Mouse (Mus musculus) neutrophil, adult 5-6 weeks (primary cell): ENCODE data around the gene Ren1. TPM values are rescaled to one million over a fixed set of nuclear protein-coding genes. Genes with fewer than 3 reads are reported as not detected.
"Not testable (repeated sequence)": the region's sequence is repeated elsewhere in the genome, so short reads cannot be mapped to it uniquely, and the experiment has no call there.

Source experiments
- ATAC-seq: fragments of 151-379, 151-347 bp; 2 replicates; pipeline ENCODE4 v1.8.0; 2017; ENCODE audit warnings: mild to moderate bottlenecking, moderate TSS enrichment; ENCODE audit not compliant: insufficient number of reproducible peaks, poor library complexity, low FRiP score, severe bottlenecking; ENCODE audit errors: extremely low read depth
- total RNA-seq: library from RNA; stranded (forward); fragments of 200-1000 nt; gene quantifications from 2 replicates; pipeline ENCODE4 v1.2.3, GENCODE M21; 2017

Ren1 gene
- total RNA-seq, 1 experiment from 2014 or later = not detected

- no peak for ATAC-seq
Measured at GRCm38 (mm10) chr1:133332656-133333430, 17.5 kb upstream of the Ren1 start.

GRCm38 (mm10) chr1:133333937-133334336 lies 16.4 kb upstream of the Ren1 start:
- ATAC-seq = no peak

- not testable (repeated sequence) for ATAC-seq
Measured at GRCm38 (mm10) chr1:133340403-133340802, 9.9 kb upstream of the Ren1 start.

GRCm38 (mm10) chr1:133344357-133344756 lies 6.0 kb upstream of the Ren1 start:
- no peak for ATAC-seq

DNA sequence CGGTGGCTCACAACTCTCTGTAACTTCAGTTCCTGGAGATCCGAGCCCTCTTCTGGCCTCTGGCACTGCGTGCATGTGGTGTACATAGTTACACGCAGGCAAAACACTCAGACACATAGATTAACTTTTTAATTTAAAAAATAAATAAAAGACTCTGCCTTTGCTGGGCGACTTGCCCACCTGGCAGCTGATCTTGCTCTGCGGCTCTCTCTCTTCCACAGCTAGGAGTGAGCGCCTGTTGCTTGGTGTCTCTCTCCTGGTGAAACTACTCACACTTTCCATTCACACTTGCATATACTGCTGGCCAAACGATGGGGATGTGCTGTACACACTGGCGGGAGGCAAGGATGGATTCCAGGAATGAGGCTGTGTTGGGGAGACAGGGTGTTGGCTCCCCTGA lies 3.8 kb upstream of the Ren1 start:
- no peak for ATAC-seq

DNA sequence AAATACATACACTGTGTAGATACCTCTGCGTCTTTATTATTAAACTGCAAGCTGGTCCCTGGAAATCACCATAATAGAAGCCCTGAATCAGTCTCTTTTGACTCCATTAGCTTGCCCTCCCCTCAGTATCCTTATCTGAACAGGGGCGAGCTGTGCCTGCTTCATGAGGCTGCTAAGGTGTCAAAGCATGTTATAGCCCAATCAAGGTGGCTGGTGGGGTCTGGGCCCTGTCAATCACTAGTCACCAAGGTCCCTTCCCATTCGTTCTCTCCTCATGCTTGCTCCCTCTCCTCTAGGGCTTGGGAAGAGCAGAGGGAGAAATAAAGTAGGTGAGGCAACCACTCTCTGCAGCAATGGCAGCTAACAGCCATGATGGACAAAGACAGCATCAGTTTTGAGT lies 3.1 kb upstream of the Ren1 start:
- ATAC-seq = no peak

DNA sequence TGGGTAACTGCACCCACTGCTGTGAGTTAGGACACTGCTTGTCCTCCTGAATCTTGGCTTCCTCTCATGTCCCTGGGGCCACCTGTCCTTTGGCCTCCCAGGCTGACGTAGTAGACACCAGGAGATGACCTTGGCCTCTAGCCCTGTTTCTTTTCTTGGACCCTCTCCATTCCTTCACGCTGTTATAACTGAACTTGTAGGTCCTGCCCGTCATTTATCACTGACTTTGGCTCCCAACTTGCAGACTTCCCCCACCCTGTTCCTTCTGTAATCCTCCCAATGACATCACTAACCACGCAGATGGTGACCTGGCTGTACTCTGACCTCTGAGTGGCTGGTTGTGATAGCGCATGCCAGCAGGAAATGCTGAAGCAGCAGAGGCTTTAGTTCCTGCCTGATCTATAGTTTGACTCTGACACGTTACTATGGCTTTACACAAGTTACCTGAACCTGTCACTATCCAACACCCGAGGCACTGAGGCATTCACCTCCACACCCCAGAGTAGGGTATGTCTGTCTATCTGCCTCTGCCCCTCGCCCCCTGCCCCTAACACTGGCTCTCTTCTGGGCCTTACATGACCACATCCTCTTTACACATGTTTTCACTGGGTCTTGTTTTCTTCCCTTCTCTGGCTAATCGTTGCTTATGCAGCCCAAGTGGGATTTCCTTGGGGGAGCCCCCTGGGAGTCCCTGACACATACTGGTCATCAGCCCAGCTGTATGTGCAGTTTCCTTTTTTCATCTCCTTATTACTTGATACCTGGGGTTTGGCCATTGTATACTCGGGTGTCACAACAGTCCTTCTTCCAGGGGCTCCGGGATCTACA lies 2.4 kb upstream of the Ren1 start:
- peak; percentile 69 for ATAC-seq

DNA sequence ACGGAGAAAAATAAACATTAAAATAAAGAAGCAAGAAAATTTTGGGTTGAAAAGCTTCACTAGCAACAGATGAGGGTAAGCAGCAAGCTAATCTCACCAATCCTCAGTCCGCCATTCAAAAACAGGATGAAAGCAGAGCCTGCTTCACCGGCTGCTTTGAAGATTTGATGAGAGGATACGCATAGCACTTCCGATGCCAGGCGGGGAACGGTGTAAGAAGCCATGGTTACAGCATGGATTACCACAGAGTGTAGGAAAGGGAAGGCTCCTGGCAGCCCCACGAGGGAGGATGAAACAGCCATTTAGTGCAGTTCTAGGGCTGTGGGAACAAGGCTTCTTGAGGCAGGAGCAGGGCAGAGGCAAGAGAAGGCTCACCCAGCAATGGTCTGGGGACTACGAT lies 1.5 kb downstream of the Ren1 start:
- ATAC-seq = no peak

GRCm38 (mm10) chr1:133353371-133353809 lies 3.1 kb downstream of the Ren1 start:
- ATAC-seq = peak; percentile 71

GRCm38 (mm10) chr1:133355469-133355868 lies 5.2 kb downstream of the Ren1 start:
- ATAC-seq = no peak

- ATAC-seq = no peak
Measured at GRCm38 (mm10) chr1:133355912-133356311, 5.6 kb downstream of the Ren1 start.

DNA sequence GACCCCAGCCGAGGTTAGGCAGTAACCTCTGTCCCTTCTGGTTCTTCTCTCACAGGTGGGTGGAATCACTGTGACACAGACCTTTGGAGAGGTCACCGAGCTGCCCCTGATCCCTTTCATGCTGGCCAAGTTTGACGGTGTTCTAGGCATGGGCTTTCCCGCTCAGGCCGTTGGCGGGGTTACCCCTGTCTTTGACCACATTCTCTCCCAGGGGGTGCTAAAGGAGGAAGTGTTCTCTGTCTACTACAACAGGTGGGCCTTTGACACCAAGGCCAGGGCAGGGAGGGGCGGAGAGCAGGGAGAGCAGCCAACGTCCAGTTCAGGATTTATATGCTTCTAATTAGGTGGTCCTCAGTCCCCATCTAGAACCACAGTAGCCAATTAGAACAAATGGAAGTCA lies 6.0 kb downstream of the Ren1 start:
- ATAC-seq = peak; percentile 27

GRCm38 (mm10) chr1:133361006-133361405 lies 10.7 kb downstream of the Ren1 start:
- ATAC-seq = no peak

- ATAC-seq = no peak
Measured at GRCm38 (mm10) chr1:133362103-133362502, 11.8 kb downstream of the Ren1 start.

DNA sequence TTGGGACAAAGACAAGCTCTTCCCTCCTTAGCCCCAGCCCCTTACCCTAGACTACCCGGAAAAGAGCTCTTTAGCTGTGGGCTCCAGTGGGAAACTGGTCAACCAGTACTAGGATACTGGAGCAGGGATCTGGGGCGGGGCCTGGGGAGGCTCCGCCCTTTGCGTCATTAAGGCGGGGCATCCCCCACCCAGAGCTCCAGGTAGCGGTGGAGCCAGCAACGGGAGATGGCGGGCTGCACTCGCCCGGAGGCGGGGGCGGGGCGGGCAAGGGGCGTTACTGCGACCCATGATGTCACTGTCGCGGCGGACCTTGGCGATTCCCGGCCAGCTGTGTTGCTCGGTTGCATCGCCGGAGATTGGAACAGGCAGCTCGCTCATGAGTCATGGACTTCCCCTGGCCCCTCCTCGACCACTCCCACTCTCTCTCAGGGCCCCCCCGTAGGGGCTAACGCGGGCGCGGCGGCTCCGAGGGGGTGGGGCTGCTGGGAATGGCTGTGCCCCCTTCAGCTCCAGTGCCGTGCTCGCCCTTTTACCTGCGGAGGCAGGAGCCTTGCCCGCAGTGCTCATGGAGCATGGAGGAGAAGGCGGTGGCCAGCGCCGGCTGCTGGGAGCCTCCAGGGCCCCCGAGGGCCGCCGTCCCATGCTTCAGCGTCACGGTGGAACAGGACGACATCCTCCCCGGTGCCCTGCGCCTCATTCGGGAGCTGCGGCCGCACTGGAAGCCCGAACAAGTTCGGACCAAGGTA lies 13.1 kb downstream of the Ren1 start, which contains the start of gene Etnk2:
TSS of gene Etnk2 (plus strand) at position 297 of the 746 bp plus-strand sequence.
- ATAC-seq = no peak

DNA sequence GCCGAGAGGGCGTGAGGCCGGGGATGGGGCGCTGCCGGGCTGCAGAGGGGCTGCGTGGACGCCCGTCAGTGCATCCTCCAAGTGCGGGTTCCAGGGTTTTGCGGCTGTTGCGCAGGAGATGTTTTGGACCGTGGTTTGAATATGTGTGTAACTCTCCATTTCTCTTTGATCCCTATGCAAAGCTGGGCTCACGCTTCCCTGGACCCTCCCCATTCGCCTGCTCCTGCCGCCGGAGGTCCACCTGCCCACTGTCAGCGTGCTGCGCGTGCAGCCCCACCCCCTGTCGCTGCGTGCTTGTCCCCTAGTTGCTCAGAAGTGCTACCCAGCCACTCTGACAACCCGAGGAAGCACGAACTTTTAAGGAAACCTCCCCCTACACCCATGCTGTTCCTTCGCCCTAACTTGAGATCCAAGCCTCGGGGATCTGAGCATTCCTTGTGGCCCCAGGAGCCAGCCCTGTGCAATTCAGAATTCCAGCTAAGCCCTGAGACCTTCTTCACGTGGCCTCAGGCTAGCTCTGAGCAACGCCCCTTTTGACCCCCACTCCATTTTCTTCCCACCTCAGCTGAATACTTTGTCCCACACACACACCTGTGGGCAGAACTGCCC lies 13.8 kb downstream of the Ren1 start:
- no peak for ATAC-seq

DNA sequence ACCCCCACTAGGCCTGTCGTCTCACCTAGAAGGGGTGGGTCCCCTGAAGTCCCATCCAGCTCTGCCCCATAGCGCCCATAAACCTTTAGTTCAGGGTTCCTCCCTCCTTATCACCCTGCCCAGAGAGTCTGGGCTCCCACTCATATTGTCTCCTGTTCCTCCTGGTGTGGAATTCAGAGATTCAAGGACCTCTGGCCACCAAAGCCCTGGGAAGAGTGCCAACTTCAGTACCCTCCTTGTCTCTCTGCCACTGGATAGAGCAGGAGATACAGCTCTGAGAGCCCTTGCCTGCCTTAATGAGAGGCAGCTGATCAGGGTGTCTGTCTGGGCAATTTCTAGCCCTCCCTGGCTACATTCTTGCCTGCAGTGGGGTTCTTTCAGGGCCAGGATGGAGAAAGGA lies 14.6 kb downstream of the Ren1 start:
- no peak for ATAC-seq

DNA sequence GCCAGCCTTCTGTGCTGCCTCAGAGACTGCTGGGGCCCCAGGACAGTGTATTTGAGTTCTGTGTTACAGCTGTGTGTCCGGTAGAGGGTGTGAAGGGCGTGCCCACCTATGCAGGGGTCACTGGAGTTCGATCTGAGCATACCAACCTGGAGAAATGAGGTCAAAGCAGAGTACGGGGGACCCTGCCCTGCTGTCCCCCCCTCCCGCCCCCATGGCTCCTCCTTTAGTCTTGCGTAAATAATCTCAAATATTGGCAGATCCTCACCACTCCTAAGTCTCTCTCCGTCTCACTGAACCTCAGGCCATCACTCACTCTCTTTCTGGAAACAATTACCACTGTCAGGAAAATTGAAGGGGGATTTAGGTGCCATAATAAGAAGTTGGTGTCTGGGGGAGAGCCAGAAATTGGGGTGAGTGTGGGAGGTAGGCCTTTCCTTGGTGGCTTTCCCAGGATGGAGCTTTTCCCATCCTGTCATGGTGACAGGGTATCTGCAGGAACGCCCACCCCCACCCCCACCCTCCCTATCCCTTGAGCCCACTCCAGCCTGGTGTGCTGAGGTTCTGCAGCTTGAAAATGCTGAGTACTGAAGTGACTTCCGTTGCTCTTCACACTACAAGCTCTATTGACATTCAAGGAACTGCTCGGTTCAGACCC lies 16.8 kb downstream of the Ren1 start:
- no peak for ATAC-seq
